Mouse (Mus musculus) c-Kit-negative CD71-positive TER-119-positive erythroid progenitor cells, embryonic 14.5 days (primary cell): ENCODE results near the gene Vmn2r5.
"Not testable (repeated sequence)": the region's sequence is repeated elsewhere in the genome, so short reads cannot be mapped to it uniquely, and the experiment has no call there.

Experiments
- DNase-seq: peaks from one replicate; pipeline ENCODE4 v3.0.0-alpha.2; 2013; ENCODE audit warnings: low read depth, low spot score

Vmn2r5 gene

GRCm38 (mm10) chr3:64509742-64510141 lies at the start of gene Vmn2r5:
Gene Vmn2r5, minus strand, starts transcription at chr3:64509842.
- DNase-seq: not testable (repeated sequence)

GRCm38 (mm10) chr3:64523585-64523984 lies 13.9 kb upstream of the Vmn2r5 start:
- not testable (repeated sequence) for DNase-seq
